Mouse (Mus musculus): ENCODE data around the gene Tmem210. TPM values are rescaled to one million over a fixed set of nuclear protein-coding genes. Genes with fewer than 3 reads are reported as not detected.

Gene Tmem210
- polyA plus RNA-seq, 1 experiment from 2014 or later: not detected

DNA sequence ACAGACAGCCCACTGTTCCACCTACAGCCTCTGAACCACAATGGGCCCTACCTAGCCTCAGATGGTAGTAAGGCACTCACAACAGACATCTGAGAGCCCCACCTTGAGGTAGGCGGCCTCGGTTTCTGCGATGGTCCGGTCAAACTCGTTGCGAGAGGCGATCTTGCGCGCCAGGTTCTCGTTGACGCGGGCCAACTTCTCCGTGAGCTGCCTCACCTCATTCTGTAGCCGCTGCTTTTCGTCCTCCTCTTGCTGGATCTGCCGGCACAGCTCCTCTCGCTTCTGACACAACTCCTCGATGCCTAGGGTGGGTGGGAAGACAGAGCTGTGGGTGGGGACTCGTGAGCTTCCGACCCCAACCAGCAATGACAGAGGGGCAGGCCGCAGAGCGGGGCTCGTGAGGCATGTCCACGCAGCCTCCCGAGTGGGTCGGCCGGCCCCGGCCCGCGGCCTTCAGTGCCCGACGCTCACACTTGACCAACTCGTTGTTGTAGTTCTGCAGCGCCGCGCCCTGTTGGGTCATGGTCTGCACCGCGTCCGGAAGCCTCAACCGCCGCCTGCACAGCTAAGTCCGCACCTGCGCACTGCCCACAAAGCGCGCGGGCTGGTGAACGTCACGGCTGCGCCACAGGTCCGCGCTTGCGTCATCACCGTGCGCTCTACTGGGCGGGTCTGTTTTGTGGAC is 16.0 kb upstream of the Tmem210 start, which contains the start of the genes Ssna1 and Anapc2:
Ssna1 (minus strand) TSS at position 612 of the 685 bp plus-strand sequence.
Anapc2 (plus strand) TSS at position 652 of the 685 bp plus-strand sequence.
- ATAC-seq (ENCODE audit: low FRiP score, low TSS enrichment): peak; percentile 96
- peaks cover 31% of the 10 kb centered on the region for H3K4me1 ChIP-seq (ENCODE audit: control insufficient read depth, insufficient read depth, low read length)
- H3K36me3 ChIP-seq (ENCODE audit: control insufficient read depth, insufficient read depth, low read length): peaks cover 61% of the 10 kb centered on the region
- H3K9me3 ChIP-seq (ENCODE audit: control insufficient read depth, low read length): no peaks in the 10 kb centered on the region
- H3K4me2 ChIP-seq (ENCODE audit: low read length): peak within 1 kb of the TSS; percentile 98
- WGBS: under 1% methylated on average over 55 of the region's 55 CpGs
- H3K27me3 ChIP-seq (ENCODE audit: control insufficient read depth, insufficient read depth, low read length): no peaks in the 10 kb centered on the region
- DNase-seq: peak; percentile 99
- peak within 1 kb of the TSS; percentile 83 for H3K4me3 ChIP-seq (replicated peaks; ENCODE audit: low read depth, low read length)
- peak within 1 kb of the TSS; percentile 83 for H3K27ac ChIP-seq (replicated peaks; ENCODE audit: low read depth, low read length)
- H3K9ac ChIP-seq (replicated peaks; ENCODE audit: low read length): peak within 1 kb of the TSS; percentile 82

DNA sequence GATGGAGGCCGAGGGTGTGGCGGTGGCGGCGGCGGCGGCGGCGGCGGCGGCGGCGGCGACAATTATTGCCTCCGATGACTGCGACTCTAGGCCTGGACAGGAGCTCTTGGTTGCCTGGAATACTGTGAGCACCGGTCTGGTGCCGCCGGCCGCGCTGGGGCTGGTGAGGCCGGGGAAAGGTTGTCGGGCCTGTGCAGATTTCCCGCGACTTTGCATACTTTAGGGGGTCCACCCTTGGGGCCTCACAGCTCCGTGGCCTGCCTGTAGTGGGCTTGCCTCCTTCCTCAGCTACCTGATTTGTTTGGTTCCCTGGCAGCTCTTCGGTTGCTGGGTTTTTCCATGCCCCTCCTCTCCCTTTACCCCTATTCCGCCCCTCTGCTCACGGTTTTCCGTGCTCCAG is 15.4 kb upstream of the Tmem210 start:
- Histone ChIP-seq H3K27me3 (ENCODE audit: control insufficient read depth, insufficient read depth, low read length) (no peaks in the 10 kb centered on the region), H3K4me2 (ENCODE audit: low read length) (peak overlapping the region; percentile 98), H3K4me1 (ENCODE audit: control insufficient read depth, insufficient read depth, low read length) (peaks cover 26% of the 10 kb centered on the region), H3K4me3 (replicated peaks; ENCODE audit: low read depth, low read length) (peak overlapping the region; percentile 83), H3K9me3 (ENCODE audit: control insufficient read depth, low read length) (no peaks in the 10 kb centered on the region), H3K36me3 (ENCODE audit: control insufficient read depth, insufficient read depth, low read length) (peaks cover 66% of the 10 kb centered on the region), H3K9ac (replicated peaks; ENCODE audit: low read length) (peak overlapping the region; percentile 82), H3K27ac (replicated peaks; ENCODE audit: low read depth, low read length) (peak overlapping the region; percentile 83)
- ATAC-seq (ENCODE audit: low FRiP score, low TSS enrichment) (peak; percentile 62), DNase-seq (no peak)
- WGBS: under 1% methylated on average over 29 of the region's 29 CpGs

GRCm38 (mm10) chr2:25273010-25273409 is 14.9 kb upstream of the Tmem210 start:
- Histone ChIP-seq H3K36me3 (ENCODE audit: control insufficient read depth, insufficient read depth, low read length) (peaks cover 71% of the 10 kb centered on the region), H3K4me2 (ENCODE audit: low read length) (peak overlapping the region; percentile 98), H3K9ac (replicated peaks; ENCODE audit: low read length) (peak overlapping the region; percentile 82), H3K9me3 (ENCODE audit: control insufficient read depth, low read length) (no peaks in the 10 kb centered on the region), H3K4me1 (ENCODE audit: control insufficient read depth, insufficient read depth, low read length) (peaks cover 23% of the 10 kb centered on the region), H3K27me3 (ENCODE audit: control insufficient read depth, insufficient read depth, low read length) (no peaks in the 10 kb centered on the region), H3K27ac (replicated peaks; ENCODE audit: low read depth, low read length) (no peak overlapping the region), H3K4me3 (replicated peaks; ENCODE audit: low read depth, low read length) (peak overlapping the region; percentile 83)
- DNase-seq: no peak
- WGBS: 39% methylated on average over 16 of the region's 16 CpGs
- no peak for ATAC-seq (ENCODE audit: low FRiP score, low TSS enrichment)

DNA sequence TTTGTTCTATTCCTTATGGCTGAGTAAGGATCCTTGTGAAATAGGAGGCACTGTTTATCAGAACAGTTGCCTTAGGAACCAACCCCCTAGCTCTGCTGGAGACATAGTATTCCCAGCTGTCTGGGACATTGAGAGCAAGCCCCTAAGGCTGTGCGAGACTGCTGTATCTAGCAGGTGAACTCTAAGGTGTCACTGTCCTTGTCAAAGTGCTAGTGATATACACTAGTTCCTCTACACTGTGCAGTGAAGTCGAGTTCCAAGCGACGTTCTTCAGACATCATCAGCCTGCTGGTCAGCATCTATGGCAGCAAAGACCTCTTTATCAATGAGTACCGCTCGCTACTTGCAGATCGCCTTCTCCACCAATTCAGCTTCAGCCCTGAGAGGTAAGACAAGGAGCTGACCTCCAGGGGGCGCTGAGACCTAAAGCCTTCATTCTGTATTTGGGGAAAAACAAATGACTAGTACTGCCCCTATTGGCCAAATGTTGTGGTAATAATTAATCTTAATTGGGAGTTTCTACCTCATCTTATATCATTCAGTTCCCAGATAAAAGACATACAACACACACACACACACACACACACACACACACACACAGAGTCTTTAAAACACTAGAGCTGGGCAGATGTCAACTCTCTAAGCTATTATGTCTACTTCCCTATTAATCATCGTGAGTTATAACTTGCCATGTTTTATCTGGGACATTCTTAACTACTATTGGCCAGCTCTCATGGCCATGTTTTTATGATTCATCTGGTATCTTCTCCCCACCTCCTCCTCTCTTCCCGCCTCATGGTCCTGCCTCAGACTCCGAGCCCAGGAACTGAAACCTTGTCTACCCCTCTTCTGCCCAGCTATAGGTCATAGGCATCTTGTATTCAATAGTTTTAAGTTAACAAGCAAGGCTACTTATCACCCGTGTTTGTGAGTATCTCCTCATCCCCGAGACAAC is 8.7 kb upstream of the Tmem210 start:
- WGBS: 61% methylated on average over 13 of the region's 13 CpGs
- H3K9ac ChIP-seq (replicated peaks; ENCODE audit: low read length): no peak overlapping the region
- no peaks in the 10 kb centered on the region for H3K4me1 ChIP-seq (ENCODE audit: control insufficient read depth, insufficient read depth, low read length)
- H3K4me2 ChIP-seq (ENCODE audit: low read length): no peak overlapping the region
- no peaks in the 10 kb centered on the region for H3K9me3 ChIP-seq (ENCODE audit: control insufficient read depth, low read length)
- no peak overlapping the region for H3K4me3 ChIP-seq (replicated peaks; ENCODE audit: low read depth, low read length)
- H3K27me3 ChIP-seq (ENCODE audit: control insufficient read depth, insufficient read depth, low read length): no peaks in the 10 kb centered on the region
- no peak overlapping the region for H3K27ac ChIP-seq (replicated peaks; ENCODE audit: low read depth, low read length)
- ATAC-seq (ENCODE audit: low FRiP score, low TSS enrichment) (no peak), DNase-seq (peak; percentile 90)
- peaks cover 94% of the 10 kb centered on the region for H3K36me3 ChIP-seq (ENCODE audit: control insufficient read depth, insufficient read depth, low read length)

DNA sequence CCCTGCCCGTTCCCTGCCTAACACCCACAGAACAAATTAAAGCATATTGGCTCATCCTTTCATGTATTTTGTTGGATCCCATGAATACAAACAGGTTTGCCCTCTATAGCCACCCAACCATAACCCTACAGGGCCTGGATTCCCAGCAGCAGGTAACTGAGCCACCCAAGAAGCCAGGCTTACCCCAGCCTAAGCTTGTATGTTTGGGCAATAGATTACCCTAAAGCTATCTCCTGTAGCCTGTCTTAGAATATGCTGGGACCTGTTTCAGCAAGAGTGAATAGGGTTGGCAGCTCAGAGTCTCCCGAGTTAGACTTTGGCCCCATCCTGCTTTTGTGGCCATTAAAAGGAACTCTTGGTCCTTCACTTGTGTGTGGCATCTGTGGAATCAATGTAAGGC is 2.4 kb upstream of the Tmem210 start:
- Histone ChIP-seq H3K9ac (replicated peaks; ENCODE audit: low read length) (no peak overlapping the region), H3K36me3 (ENCODE audit: control insufficient read depth, insufficient read depth, low read length) (peaks cover 54% of the 10 kb centered on the region), H3K27me3 (ENCODE audit: control insufficient read depth, insufficient read depth, low read length) (peaks cover 20% of the 10 kb centered on the region), H3K27ac (replicated peaks; ENCODE audit: low read depth, low read length) (no peak overlapping the region), H3K4me1 (ENCODE audit: control insufficient read depth, insufficient read depth, low read length) (0 out of 2 replicates have a peak, but pooled peaks cover 1% of the 10 kb centered on the region), H3K9me3 (ENCODE audit: control insufficient read depth, low read length) (no peaks in the 10 kb centered on the region), H3K4me3 (replicated peaks; ENCODE audit: low read depth, low read length) (no peak overlapping the region), H3K4me2 (ENCODE audit: low read length) (no peak overlapping the region)
- DNase-seq (no peak), ATAC-seq (ENCODE audit: low FRiP score, low TSS enrichment) (no peak)
- 92% methylated on average over 2 of the region's 2 CpGs for WGBS

- DNase-seq (no peak), ATAC-seq (ENCODE audit: low FRiP score, low TSS enrichment) (no peak)
- WGBS: 85% methylated on average over 1 of the region's 1 CpGs
- Histone ChIP-seq H3K27me3 (ENCODE audit: control insufficient read depth, insufficient read depth, low read length) (peaks cover 27% of the 10 kb centered on the region), H3K4me3 (replicated peaks; ENCODE audit: low read depth, low read length) (no peak overlapping the region), H3K4me2 (ENCODE audit: low read length) (no peak overlapping the region), H3K36me3 (ENCODE audit: control insufficient read depth, insufficient read depth, low read length) (peaks cover 46% of the 10 kb centered on the region), H3K9me3 (ENCODE audit: control insufficient read depth, low read length) (no peaks in the 10 kb centered on the region), H3K4me1 (ENCODE audit: control insufficient read depth, insufficient read depth, low read length) (0 out of 2 replicates have a peak, but pooled peaks cover 5% of the 10 kb centered on the region), H3K27ac (replicated peaks; ENCODE audit: low read depth, low read length) (no peak overlapping the region), H3K9ac (replicated peaks; ENCODE audit: low read length) (no peak overlapping the region)
Observed at GRCm38 (mm10) chr2:25286314-25286713, 1.6 kb upstream of the Tmem210 start.

- H3K9ac ChIP-seq (replicated peaks; ENCODE audit: low read length): no peak overlapping the region
- no peak overlapping the region for H3K4me2 ChIP-seq (ENCODE audit: low read length)
- no peak overlapping the region for H3K27ac ChIP-seq (replicated peaks; ENCODE audit: low read depth, low read length)
- H3K4me3 ChIP-seq (replicated peaks; ENCODE audit: low read depth, low read length): no peak overlapping the region
- WGBS: 54% methylated on average over 7 of the region's 7 CpGs
- H3K4me1 ChIP-seq (ENCODE audit: control insufficient read depth, insufficient read depth, low read length): 0 out of 2 replicates have a peak, but pooled peaks cover 5% of the 10 kb centered on the region
- no peak for ATAC-seq (ENCODE audit: low FRiP score, low TSS enrichment)
- DNase-seq: no peak
- peaks cover 41% of the 10 kb centered on the region for H3K36me3 ChIP-seq (ENCODE audit: control insufficient read depth, insufficient read depth, low read length)
- H3K27me3 ChIP-seq (ENCODE audit: control insufficient read depth, insufficient read depth, low read length): peaks cover 35% of the 10 kb centered on the region
- H3K9me3 ChIP-seq (ENCODE audit: control insufficient read depth, low read length): no peaks in the 10 kb centered on the region
Observed at GRCm38 (mm10) chr2:25286837-25287636, 908 bp upstream of the Tmem210 start.

DNA sequence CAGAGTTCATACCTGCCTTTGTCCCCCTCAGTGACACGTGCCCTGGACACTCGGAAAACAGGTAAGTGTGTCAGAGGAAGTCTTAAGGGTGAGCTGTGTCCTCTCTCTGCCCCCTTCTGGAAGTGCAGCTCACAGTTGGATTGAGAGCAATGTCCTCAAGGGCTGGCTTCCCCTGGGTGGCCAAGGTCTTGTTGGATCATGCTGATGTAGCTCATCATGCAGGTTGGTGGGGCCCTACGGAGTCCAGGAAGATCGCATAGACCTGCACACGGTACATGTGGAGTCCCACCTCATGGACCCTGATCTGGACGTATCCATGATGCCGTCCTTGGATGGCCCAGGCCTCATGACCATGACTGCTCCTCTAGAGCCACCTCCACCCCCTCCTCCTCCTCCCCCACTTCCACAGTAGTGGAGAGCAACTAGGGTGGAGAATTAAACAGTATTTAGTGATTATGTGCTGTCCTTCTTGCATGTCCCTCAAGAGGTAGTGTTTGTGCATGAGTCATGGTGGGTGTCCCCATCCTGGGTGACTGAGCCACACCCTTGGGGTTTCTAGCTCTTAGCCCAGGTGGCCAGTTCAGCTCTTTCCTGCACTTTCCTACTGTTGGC is 895 bp downstream of the Tmem210 start:
- 0 out of 2 replicates have a peak, but pooled peaks cover 5% of the 10 kb centered on the region for H3K4me1 ChIP-seq (ENCODE audit: control insufficient read depth, insufficient read depth, low read length)
- no peaks in the 10 kb centered on the region for H3K9me3 ChIP-seq (ENCODE audit: control insufficient read depth, low read length)
- WGBS: 80% methylated on average over 7 of the region's 7 CpGs
- H3K4me2 ChIP-seq (ENCODE audit: low read length): no peak overlapping the region
- H3K4me3 ChIP-seq (replicated peaks; ENCODE audit: low read depth, low read length): no peak overlapping the region
- H3K36me3 ChIP-seq (ENCODE audit: control insufficient read depth, insufficient read depth, low read length): peaks cover 26% of the 10 kb centered on the region
- no peak for ATAC-seq (ENCODE audit: low FRiP score, low TSS enrichment)
- no peak for DNase-seq
- H3K27me3 ChIP-seq (ENCODE audit: control insufficient read depth, insufficient read depth, low read length): peaks cover 52% of the 10 kb centered on the region
- no peak overlapping the region for H3K9ac ChIP-seq (replicated peaks; ENCODE audit: low read length)
- H3K27ac ChIP-seq (replicated peaks; ENCODE audit: low read depth, low read length): no peak overlapping the region

Data from midbrain, embryonic 14.5 days (tissue).